Mouse (Mus musculus) E14TG2a.4 (cell line): ENCODE measurements at regions not wholly inside any gene's neighbourhood (a gene's known extent, or its start where the extent isn't known, plus 50 kb on each side); places are given as distances from the start of the nearest gene placed in this dataset.

Source experiments
- H3K27me3 ChIP-seq: 2 replicates; pipeline ENCODE4 v1.6.1; 2014; ENCODE audit warnings: low read length, control low read depth; ENCODE audit not compliant: insufficient read depth
- H3K36me3 ChIP-seq: 2 replicates; pipeline ENCODE4 v1.6.1; 2014; ENCODE audit warnings: low read length, control low read depth; ENCODE audit not compliant: insufficient read depth
- H3K4me1 ChIP-seq: replicated peaks from 2 replicates; pipeline ENCODE4 v1.6.1; 2014; ENCODE audit warnings: low read depth, low read length, control low read depth
- H3K4me3 ChIP-seq: replicated peaks from 2 replicates; pipeline ENCODE4 v1.5.1; 2014; ENCODE audit warnings: mild to moderate bottlenecking, low read length
- H3K9me3 ChIP-seq: 2 replicates; pipeline ENCODE4 v1.6.1; 2014; ENCODE audit warnings: low read length, control low read depth
- CTCF ChIP-seq: conservative IDR thresholded peaks from 2 replicates; pipeline ENCODE4 v1.5.1; 2014; ENCODE audit warnings: low read length
- NANOG ChIP-seq: IDR thresholded peaks from 2 replicates; pipeline ENCODE4 v1.6.1; 2014; ENCODE audit warnings: borderline replicate concordance, low read length, mixed read lengths
- POU5F1 ChIP-seq: IDR thresholded peaks from 2 replicates; pipeline ENCODE4 v1.6.1; 2014; ENCODE audit warnings: low read length, borderline replicate concordance

GRCm38 (mm10) chr4:23832385-23833164 is 663.7 kb upstream of the Mms22l start:
- no peaks in the 10 kb centered on the region for H3K27me3 ChIP-seq
- H3K4me1 ChIP-seq: no peaks in the 10 kb centered on the region
- no peak overlapping the region for H3K4me3 ChIP-seq
- TF ChIP-seq CTCF: no peak
- TF ChIP-seq NANOG: no peak
- no peak for TF ChIP-seq POU5F1
- no peaks in the 10 kb centered on the region for H3K36me3 ChIP-seq
- H3K9me3 ChIP-seq: no peaks in the 10 kb centered on the region

GRCm38 (mm10) chr4:23843609-23844287 is 652.5 kb upstream of the Mms22l start:
- H3K4me3 ChIP-seq: no peak overlapping the region
- TF ChIP-seq CTCF (no peak), POU5F1 (no peak), NANOG (no peak)

GRCm38 (mm10) chr4:23844288-23844971 is 651.8 kb upstream of the Mms22l start:
- Histone ChIP-seq H3K9me3 (no peaks in the 10 kb centered on the region), H3K27me3 (no peaks in the 10 kb centered on the region), H3K4me3 (no peak overlapping the region), H3K36me3 (no peaks in the 10 kb centered on the region), H3K4me1 (no peaks in the 10 kb centered on the region)
- TF ChIP-seq NANOG (no peak), CTCF (no peak), POU5F1 (no peak)

More at GRCm38 (mm10) chr4:23843609-23844287, 652.5 kb upstream of the Mms22l start:
- Histone ChIP-seq H3K4me1 (no peaks in the 10 kb centered on the region), H3K27me3 (no peaks in the 10 kb centered on the region), H3K9me3 (no peaks in the 10 kb centered on the region), H3K36me3 (no peaks in the 10 kb centered on the region)

GRCm38 (mm10) chr4:23845263-23845662 is 651.0 kb upstream of the Mms22l start:
- Histone ChIP-seq H3K36me3 (no peaks in the 10 kb centered on the region), H3K27me3 (no peaks in the 10 kb centered on the region), H3K4me3 (no peak overlapping the region), H3K9me3 (no peaks in the 10 kb centered on the region), H3K4me1 (no peaks in the 10 kb centered on the region)
- TF ChIP-seq POU5F1: no peak
- TF ChIP-seq NANOG: no peak
- TF ChIP-seq CTCF: no peak

GRCm38 (mm10) chr4:23850640-23851039 is 645.6 kb upstream of the Mms22l start:
- Histone ChIP-seq H3K4me1 (no peaks in the 10 kb centered on the region), H3K36me3 (no peaks in the 10 kb centered on the region), H3K4me3 (no peak overlapping the region), H3K9me3 (no peaks in the 10 kb centered on the region), H3K27me3 (no peaks in the 10 kb centered on the region)
- TF ChIP-seq POU5F1 (no peak), NANOG (no peak), CTCF (no peak)

- TF ChIP-seq CTCF (no peak), NANOG (no peak), POU5F1 (no peak)
- no peaks in the 10 kb centered on the region for H3K9me3 ChIP-seq
- H3K36me3 ChIP-seq: no peaks in the 10 kb centered on the region
- H3K4me3 ChIP-seq: no peak overlapping the region
- H3K4me1 ChIP-seq: no peaks in the 10 kb centered on the region
- no peaks in the 10 kb centered on the region for H3K27me3 ChIP-seq
These were observed 633.8 kb upstream of the Mms22l start for GRCm38 (mm10) chr4:23862437-23862836.

- Histone ChIP-seq H3K4me3 (no peak overlapping the region), H3K4me1 (no peaks in the 10 kb centered on the region), H3K27me3 (no peaks in the 10 kb centered on the region), H3K36me3 (no peaks in the 10 kb centered on the region), H3K9me3 (no peaks in the 10 kb centered on the region)
- TF ChIP-seq NANOG (no peak), POU5F1 (no peak), CTCF (no peak)
These were observed 616.2 kb upstream of the Mms22l start for GRCm38 (mm10) chr4:23880007-23880406.

GRCm38 (mm10) chr4:23913396-23913795 is 582.9 kb upstream of the Mms22l start:
- no peak for TF ChIP-seq CTCF
- TF ChIP-seq POU5F1: no peak
- Histone ChIP-seq H3K4me3 (no peak overlapping the region), H3K36me3 (no peaks in the 10 kb centered on the region), H3K9me3 (no peaks in the 10 kb centered on the region), H3K4me1 (0 out of 2 replicates have a peak, but pooled peaks cover 4% of the 10 kb centered on the region), H3K27me3 (no peaks in the 10 kb centered on the region)
